Mouse (Mus musculus) gastrocnemius, postnatal 14 days (tissue): Measurements from ENCODE around the gene Tex2. TPM values are rescaled to one million over a fixed set of nuclear protein-coding genes. Genes with fewer than 3 reads are reported as not detected.
"Not testable (repeated sequence)": the region's sequence is repeated elsewhere in the genome, so short reads cannot be mapped to it uniquely, and the experiment has no call there.

Experiments
- DNase-seq: peaks from one replicate; pipeline ENCODE4 v3.0.0; 2021; ENCODE audit warnings: mixed read lengths
- intact Hi-C: fragments of 180-260 bp; cut with DNase I; formaldehyde crosslinking; loops from one replicate; pipeline ENCODE4 v1.15.1; 2025; ENCODE audit warnings: low total_unique reads
- total RNA-seq, 2 experiments: library from RNA; stranded (reverse); gene quantifications; 2 replicates each; pipeline ENCODE4 v1.2.3; 2021

Gene Tex2
- total RNA-seq, 2 experiments from 2014 or later: 25.2 to 26.5 TPM

- no peak for DNase-seq
- intact Hi-C loops: loop anchor here (5.0 kb wide), 2 partner anchors 113 to 208 kb away; no protein-coding TSS in a partner anchor
Observed at GRCm38 (mm10) chr11:106625577-106625976, 12.4 kb upstream of the Tex2 start.

GRCm38 (mm10) chr11:106623629-106624028 lies 10.4 kb upstream of the Tex2 start:
- no peak for DNase-seq
- intact Hi-C loops: no loop called here

DNA sequence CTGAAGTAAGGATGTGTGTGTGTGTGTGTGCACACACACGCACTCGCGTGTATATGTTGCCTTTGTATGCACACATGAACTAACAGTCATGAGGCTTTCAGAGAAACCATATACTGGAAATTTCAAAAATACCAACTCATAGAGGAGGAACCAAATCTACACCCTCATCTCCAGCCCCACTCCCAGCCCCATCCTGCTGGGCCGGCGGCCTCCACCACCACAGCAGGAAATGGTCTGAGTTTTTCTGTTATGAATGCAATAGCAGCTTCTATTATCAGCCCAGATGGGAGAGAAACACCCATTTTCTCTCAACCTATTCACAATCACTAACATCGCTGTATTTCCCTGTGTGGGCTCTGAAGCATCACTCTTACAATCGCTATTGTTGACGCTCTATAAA lies 8.8 kb upstream of the Tex2 start:
- no peak for DNase-seq
- intact Hi-C loops: no loop called here

- DNase-seq, intact Hi-C loops: not testable (repeated sequence)
Observed at GRCm38 (mm10) chr11:106618768-106619167, 5.5 kb upstream of the Tex2 start.

DNA sequence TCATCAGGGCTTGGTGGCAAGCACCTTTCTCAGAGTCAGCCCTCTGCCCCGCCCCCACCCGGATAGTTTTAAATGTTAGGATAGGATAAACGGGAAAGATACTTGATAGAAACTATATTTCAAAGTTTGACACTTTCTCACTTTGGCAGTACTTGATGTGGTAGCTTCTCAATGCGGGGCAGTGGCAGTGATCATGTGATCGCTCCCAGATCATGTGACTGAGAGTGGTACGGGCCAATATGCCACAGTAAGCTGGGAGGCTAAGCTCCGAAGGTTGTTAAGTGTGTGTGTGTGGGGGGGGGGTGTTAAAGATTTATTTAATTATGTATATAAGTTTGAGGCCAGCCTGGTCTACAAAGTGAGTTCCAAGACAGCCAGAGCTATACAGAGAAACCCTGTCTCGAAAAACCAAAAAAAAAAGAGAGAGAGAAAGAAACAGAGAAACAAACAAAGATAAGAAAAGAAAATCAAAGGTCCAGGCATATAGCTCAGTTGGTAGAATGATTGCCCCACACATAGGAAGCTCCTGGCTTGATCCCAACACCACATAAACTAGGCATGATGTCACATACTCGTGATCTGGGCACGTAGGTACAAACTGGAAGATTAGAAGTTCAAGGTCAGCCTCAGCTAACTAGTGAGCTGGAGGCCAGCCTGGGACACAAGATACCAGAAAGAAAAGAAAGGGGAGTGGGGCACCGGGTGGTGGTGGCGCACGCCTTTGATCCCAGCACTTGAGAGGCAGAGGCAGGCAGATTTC lies 4.8 kb upstream of the Tex2 start:
- intact Hi-C loops: no loop called here
- DNase-seq: no peak

- no peak for DNase-seq
- intact Hi-C loops: no loop called here
Observed at GRCm38 (mm10) chr11:106615561-106615960, 2.3 kb upstream of the Tex2 start.

DNA sequence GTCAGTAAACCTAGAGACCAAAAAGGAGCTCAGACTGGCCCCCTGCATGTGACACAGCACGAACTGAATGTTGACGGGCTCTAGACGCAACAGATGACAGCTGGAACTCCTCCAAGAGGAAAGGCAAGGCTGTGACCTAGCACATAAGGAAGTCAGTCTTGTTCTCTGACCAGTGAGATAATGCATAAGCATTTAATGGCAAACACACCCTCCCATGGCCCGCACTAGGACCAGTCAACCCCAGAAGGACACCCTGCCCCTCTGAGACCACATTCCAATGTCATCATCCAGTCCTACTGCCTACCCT lies 1.1 kb upstream of the Tex2 start:
- intact Hi-C loops: no loop called here
- DNase-seq: no peak

GRCm38 (mm10) chr11:106613638-106614338 lies 565 bp upstream of the Tex2 start:
- no peak for DNase-seq
- intact Hi-C loops: no loop called here

DNA sequence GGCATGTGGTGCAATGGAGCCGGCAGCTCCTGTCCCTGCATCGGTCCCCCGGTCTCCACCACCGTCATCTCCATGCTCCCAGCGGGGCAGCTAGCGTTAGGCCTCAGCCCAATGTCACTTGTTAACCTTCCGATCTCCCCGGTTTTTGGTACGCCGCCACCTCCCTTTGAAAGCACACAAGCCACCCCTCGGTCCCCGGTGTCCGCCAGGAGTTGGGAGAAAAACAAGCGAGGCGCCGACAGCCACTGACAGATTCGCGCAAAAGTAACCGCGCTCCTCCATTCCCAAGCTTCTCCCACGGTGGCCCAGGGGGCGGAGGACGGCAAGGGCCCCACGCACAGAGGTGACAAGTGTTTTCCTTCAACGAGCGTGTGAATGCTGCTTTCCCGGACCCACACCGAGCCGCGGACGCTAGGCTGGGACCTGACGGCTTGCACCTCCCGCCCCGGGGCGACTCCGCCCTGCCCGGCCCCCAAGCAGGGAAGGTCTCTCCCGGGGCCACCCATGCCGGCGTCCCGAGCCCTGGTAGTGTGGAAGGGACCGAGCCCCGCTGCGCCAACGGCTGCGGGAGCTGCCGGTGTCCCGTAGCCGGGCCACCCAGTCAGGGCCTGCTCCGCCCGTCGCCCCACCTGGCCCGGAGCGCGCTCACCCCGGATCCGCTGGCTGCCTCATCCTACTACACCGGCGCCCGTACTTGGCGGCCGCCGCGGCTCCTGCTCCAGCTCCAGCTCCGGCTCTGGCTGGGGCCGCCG lies 838 bp downstream of the Tex2 start:
- intact Hi-C loops: no loop called here
- peak; percentile 54 for DNase-seq

GRCm38 (mm10) chr11:106609731-106610130 lies 3.5 kb downstream of the Tex2 start:
- DNase-seq: no peak
- intact Hi-C loops: no loop called here

DNA sequence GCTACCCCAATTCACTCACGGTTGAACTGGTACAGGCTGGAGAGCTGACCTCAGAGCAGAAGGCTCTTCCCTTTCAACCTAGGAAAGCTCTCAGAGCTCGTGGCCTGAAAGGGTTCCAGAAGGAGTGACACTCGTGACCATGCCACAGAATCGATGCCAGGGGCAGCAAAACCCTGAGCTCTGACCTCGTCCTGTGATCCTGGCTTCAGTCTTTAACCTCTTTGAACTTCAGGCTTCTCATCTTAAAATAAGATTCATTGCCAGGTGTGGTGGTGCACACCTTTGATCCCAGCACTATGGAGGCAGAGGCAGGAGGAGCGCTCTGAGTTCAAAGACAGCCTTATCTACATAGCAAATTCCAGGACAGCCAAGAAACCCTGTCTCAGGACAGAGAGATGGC lies 5.9 kb downstream of the Tex2 start:
- intact Hi-C loops: no loop called here
- no peak for DNase-seq

GRCm38 (mm10) chr11:106606042-106606441 lies 7.2 kb downstream of the Tex2 start:
- no peak for DNase-seq
- intact Hi-C loops: no loop called here

DNA sequence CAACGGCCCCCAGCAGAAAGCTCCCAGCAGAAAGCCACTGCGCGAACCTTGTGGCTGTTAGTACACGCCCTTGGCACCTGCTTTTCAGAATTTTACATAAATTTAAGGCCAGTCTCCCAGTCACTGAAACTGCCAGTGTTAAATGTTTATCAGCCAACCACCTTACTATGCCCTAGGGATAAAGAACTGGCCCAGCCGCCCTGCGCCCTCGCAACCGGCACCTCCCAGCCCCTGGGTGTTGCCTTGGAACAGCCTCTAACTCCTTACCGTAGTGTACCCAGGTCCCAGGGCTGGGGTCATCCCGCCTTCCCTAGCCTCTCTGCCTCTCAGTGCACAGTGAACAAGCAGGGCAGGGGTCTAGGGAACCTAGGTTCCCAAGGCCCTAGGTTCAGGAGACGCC lies 10.0 kb downstream of the Tex2 start:
- no peak for DNase-seq
- intact Hi-C loops: no loop called here

GRCm38 (mm10) chr11:106600124-106600523 lies 13.1 kb downstream of the Tex2 start:
- intact Hi-C loops: no loop called here
- DNase-seq: no peak

DNA sequence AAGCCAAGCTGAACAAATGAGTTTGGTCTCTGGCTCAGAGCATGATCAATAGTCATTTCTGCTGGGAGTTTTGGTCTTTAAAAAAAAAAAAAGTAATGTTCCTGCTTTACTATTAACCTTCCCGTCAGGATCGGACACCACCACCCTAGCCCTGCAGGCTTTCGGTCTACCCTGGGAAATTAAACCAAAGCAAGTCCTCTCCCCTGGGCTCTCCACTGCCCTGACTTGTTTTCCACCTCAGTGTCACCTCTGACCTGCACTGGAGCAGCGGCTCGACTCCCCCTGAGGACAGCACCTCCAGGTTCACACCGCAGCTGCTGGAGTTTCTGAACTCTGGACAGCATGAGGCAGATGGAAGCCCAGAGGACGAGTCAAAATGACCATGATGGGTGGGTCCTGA lies 13.9 kb downstream of the Tex2 start:
- intact Hi-C loops: no loop called here
- no peak for DNase-seq

- no peak for DNase-seq
- intact Hi-C loops: no loop called here
Observed at GRCm38 (mm10) chr11:106598339-106598738, 14.9 kb downstream of the Tex2 start.

- DNase-seq: no peak
- intact Hi-C loops: no loop called here
Observed at GRCm38 (mm10) chr11:106597737-106598330, 15.4 kb downstream of the Tex2 start.

- intact Hi-C loops: no loop called here
- DNase-seq: no peak
Observed at GRCm38 (mm10) chr11:106591183-106591582, 22.0 kb downstream of the Tex2 start.

DNA sequence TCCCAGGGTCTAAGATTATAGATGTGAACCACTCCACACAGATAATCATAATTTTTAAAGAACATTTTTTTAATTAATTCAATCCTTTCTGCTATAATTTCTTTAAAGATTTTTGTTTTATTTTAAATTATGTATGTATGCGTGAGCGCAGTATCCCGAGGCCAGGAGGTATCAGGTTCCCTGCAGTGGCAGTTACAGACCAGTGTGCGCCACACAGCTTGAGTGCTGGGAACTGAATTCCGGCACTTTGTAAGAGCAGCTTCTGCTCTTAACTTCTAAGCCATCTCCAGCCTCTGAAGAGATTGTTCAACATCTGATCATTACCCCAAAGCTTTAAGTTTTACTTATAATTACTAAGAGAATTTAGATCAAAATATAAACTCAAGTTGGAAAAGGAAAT lies 23.1 kb downstream of the Tex2 start:
- intact Hi-C loops: no loop called here

GRCm38 (mm10) chr11:106588781-106589180 lies 24.4 kb downstream of the Tex2 start:
- intact Hi-C loops: no loop called here
- DNase-seq: no peak

More for the DNA sequence above, 23.1 kb downstream of the Tex2 start:
- DNase-seq: no peak
